Mouse (Mus musculus): ENCODE data around the gene Gm21294.
A peak's percentile ranks its signal among the peaks of the same experiment; 100 is the strongest.
"Not testable (repeated sequence)": the region's sequence is repeated elsewhere in the genome, so short reads cannot be mapped to it uniquely, and the experiment has no call there.

Gm21294 gene

GRCm38 (mm10) chrY:89052506-89052905 is at the start of gene Gm21294:
Gene Gm21294, plus strand, starts transcription at chrY:89052806.
- not testable (repeated sequence) for DNase-seq (ENCODE audit: low spot score in 2 of 2)

- peak; percentile 2 to 20 for DNase-seq (ENCODE audit: low spot score in 2 of 2)
These were observed 73.6 kb downstream of the Gm21294 start for GRCm38 (mm10) chrY:89126246-89126645.

Measured in right cerebral cortex, postnatal 10 days (tissue).